Mouse (Mus musculus) liver, embryonic 11.5 days (tissue): ENCODE results near the gene Slc46a1. TPM values are rescaled to one million over a fixed set of nuclear protein-coding genes. Genes with fewer than 3 reads are reported as not detected.
A peak's percentile ranks its signal among the peaks of the same experiment; 100 is the strongest.

ENCODE experiments used
- ATAC-seq: fragments of 200-750 bp; cut with Nextera tagmentation; replicated peaks from 2 replicates; pipeline ENCODE4 v1.8.0; 2017; ENCODE audit warnings: moderate number of reproducible peaks, mild to moderate bottlenecking, moderate TSS enrichment, moderate library complexity; ENCODE audit not compliant: low FRiP score
- DNase-seq: peaks from one replicate; pipeline ENCODE4 v3.0.0-alpha.2; 2017; ENCODE audit warnings: low spot score
- H3K27ac ChIP-seq: fragments of 300-500 bp; sonication (generic); 2 replicates; pipeline ENCODE4 v1.5.1; 2014; ENCODE audit warnings: mild to moderate bottlenecking, low read depth, low read length, control low read depth
- H3K27me3 ChIP-seq: fragments of 300-500 bp; sonication (generic); replicated peaks from 2 replicates; pipeline ENCODE4 v1.6.1; 2014; ENCODE audit warnings: low read length, mixed read lengths; ENCODE audit not compliant: control insufficient read depth, insufficient read depth
- H3K36me3 ChIP-seq: fragments of 300-500 bp; sonication (generic); 2 replicates; pipeline ENCODE4 v1.6.1; 2014; ENCODE audit warnings: mild to moderate bottlenecking, low read length, moderate library complexity, mixed read lengths; ENCODE audit not compliant: control insufficient read depth, insufficient read depth
- H3K4me1 ChIP-seq: fragments of 300-500 bp; sonication (generic); replicated peaks from 2 replicates; pipeline ENCODE4 v1.6.1; 2014; ENCODE audit warnings: low read length, mixed read lengths; ENCODE audit not compliant: control insufficient read depth, insufficient read depth
- H3K4me2 ChIP-seq: fragments of 300-500 bp; sonication (generic); 2 replicates; pipeline ENCODE4 v1.6.1; 2014; ENCODE audit warnings: mild to moderate bottlenecking, control low read depth, moderate library complexity
- H3K4me3 ChIP-seq: fragments of 300-500 bp; sonication (generic); 2 replicates; pipeline ENCODE4 v1.5.1; 2014; ENCODE audit warnings: low read depth, low read length, control low read depth
- H3K9ac ChIP-seq: fragments of 300-500 bp; sonication (generic); 2 replicates; pipeline ENCODE4 v1.6.1; 2014; ENCODE audit warnings: low read depth, low read length, control low read depth
- H3K9me3 ChIP-seq: fragments of 300-500 bp; sonication (generic); 2 replicates; pipeline ENCODE4 v1.6.1; 2016; ENCODE audit warnings: low read length, inconsistent platforms, mixed read lengths; ENCODE audit not compliant: control insufficient read depth
- WGBS: fragments of 180-500 bp; shearing (Covaris S2); extraction: QIAGEN DNeasy Blood & Tissue Kit; methylation state at CpG from one replicate; pipeline ENCODE4 v1.1.7; 2014; 5-methylcytosine and 5-hydroxymethylcytosine counted together
- polyA plus RNA-seq: library from polyadenylated mRNA; unstranded; fragments of >200 nt; fragmentation: Nextera tagmentation; extraction: Ambion mirVana; gene quantifications from 2 replicates; pipeline ENCODE4 v1.2.1, GENCODE M21; 2014

Slc46a1 gene
- polyA plus RNA-seq, 1 experiment from 2014 or later = 9.8 TPM

DNA sequence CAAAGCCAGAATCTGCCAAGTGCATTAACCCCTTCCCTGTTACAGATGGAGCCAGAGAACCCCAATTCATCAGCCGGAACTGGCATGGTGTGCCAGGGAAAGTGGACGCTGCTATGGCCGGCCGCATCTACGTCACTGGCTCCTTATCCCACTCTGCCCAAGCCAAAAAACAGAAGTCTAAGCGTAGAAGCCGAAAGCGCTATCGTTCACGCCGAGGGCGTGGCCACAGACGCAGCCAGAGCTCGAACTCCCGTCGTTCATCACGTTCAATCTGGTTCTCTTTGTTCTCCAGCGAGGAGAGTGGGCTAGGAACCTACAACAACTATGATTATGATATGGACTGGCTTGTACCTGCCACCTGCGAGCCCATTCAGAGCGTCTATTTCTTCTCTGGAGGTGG is 36.0 kb downstream of the Slc46a1 start:
- DNase-seq = no peak
- H3K9ac ChIP-seq = no peak overlapping the region
- peaks cover 32% of the 10 kb centered on the region for H3K27me3 ChIP-seq
- no peaks in the 10 kb centered on the region for H3K9me3 ChIP-seq
- peaks cover 7% of the 10 kb centered on the region for H3K4me1 ChIP-seq
- WGBS = 67% methylated on average over 20 of the region's 20 CpGs
- H3K27ac ChIP-seq = no peak overlapping the region
- no peak for ATAC-seq
- no peak overlapping the region for H3K4me3 ChIP-seq
- H3K4me2 ChIP-seq = peak overlapping the region; percentile 35
- no peaks in the 10 kb centered on the region for H3K36me3 ChIP-seq

DNA sequence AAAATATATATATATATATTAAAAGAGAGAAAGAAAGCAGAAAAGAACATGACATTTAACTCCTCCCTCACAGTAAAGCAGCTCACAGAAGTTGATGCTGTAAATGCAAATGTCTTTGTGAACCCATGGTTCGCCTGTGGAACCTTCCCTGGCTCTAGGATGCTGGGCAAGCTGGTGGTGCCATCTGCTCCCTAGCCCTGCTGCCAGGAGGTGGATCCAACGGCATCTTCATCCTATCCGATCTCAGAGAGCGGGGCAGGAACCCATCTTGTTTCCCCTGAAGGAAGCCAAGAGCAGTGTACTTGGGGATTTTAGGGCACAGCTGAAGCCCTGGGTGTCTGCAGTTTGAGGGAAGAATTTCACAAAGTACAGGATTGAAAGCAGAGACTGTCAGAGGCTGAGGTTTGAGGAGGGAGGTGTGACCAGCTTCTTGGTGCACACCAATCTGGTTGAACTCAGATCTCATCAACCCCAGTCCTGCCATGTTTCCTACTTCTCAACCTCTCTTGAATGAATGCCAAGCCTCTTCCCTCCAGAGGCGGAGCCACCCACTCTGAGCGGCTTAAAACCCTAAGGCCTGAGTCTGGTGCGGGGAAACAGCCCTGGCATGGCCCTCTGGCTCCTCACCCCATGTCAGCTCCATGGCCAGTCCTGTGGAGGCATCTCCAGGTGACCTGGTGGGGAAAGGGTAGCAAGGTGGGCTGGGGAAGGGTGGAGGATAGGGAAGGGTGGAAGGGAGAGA is 37.6 kb downstream of the Slc46a1 start, which contains the start of gene Sebox:
Gene Sebox (plus strand): TSS at position 539 of the 742 bp plus-strand sequence.
- Histone ChIP-seq H3K9me3 (no peaks in the 10 kb centered on the region), H3K4me1 (no peaks in the 10 kb centered on the region), H3K36me3 (peaks cover 5% of the 10 kb centered on the region; the same call in 1 of the 2 replicates), H3K4me3 (no peak within 1 kb of the TSS), H3K4me2 (no peak within 1 kb of the TSS), H3K9ac (no peak within 1 kb of the TSS), H3K27me3 (peaks cover 23% of the 10 kb centered on the region), H3K27ac (no peak within 1 kb of the TSS)
- DNase-seq = no peak
- WGBS = 66% methylated on average over 7 of the region's 7 CpGs
- ATAC-seq = no peak

DNA sequence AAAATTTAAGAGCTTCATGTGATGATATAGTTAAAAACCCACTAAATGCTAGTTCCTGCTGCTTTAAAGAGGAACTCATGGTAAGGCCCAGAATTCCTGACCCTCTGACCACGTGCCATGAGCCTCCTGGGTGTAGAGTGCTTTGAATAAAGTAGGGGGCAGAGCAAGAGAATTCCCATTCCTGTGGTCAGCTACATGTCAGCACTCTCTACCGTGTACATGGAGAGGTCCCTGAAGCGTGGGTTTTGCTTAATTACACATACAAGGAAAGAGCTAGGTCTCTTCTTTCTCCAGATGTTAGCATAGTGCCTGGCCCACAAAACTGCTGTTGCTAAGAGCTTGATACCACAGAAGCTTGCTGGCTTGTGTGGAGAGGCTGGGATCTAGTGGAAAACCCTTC is 39.9 kb downstream of the Slc46a1 start:
- ATAC-seq (no peak), DNase-seq (no peak)
- Histone ChIP-seq H3K27ac (no peak overlapping the region), H3K9ac (no peak overlapping the region), H3K4me3 (no peak overlapping the region), H3K9me3 (no peaks in the 10 kb centered on the region), H3K27me3 (peaks cover 4% of the 10 kb centered on the region), H3K4me2 (no peak overlapping the region), H3K4me1 (no peaks in the 10 kb centered on the region), H3K36me3 (peaks cover 9% of the 10 kb centered on the region; the same call in 1 of the 2 replicates)
- 76% methylated on average over 3 of the region's 3 CpGs for WGBS

DNA sequence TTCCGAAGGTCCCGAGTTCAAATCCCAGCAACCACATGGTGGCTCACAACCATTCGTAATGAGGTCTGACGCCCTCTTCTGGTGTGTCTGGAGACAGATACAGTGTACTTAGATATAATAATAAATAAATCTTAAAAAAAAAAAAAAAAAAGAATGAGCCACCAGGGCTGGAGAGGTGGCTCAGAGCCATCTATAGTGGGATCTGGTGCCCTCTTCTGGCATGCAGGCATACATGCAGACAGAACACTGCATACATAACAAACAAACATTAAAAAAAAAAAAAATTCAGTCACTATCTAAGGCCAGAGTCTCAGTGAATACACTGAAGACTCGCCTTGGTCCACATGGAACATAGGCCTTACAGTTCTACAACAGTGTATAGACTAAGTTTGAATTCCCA is 43.7 kb downstream of the Slc46a1 start:
- Histone ChIP-seq H3K36me3 (peaks cover 12% of the 10 kb centered on the region; the same call in 1 of the 2 replicates), H3K4me2 (no peak overlapping the region)
- no peak for DNase-seq

DNA sequence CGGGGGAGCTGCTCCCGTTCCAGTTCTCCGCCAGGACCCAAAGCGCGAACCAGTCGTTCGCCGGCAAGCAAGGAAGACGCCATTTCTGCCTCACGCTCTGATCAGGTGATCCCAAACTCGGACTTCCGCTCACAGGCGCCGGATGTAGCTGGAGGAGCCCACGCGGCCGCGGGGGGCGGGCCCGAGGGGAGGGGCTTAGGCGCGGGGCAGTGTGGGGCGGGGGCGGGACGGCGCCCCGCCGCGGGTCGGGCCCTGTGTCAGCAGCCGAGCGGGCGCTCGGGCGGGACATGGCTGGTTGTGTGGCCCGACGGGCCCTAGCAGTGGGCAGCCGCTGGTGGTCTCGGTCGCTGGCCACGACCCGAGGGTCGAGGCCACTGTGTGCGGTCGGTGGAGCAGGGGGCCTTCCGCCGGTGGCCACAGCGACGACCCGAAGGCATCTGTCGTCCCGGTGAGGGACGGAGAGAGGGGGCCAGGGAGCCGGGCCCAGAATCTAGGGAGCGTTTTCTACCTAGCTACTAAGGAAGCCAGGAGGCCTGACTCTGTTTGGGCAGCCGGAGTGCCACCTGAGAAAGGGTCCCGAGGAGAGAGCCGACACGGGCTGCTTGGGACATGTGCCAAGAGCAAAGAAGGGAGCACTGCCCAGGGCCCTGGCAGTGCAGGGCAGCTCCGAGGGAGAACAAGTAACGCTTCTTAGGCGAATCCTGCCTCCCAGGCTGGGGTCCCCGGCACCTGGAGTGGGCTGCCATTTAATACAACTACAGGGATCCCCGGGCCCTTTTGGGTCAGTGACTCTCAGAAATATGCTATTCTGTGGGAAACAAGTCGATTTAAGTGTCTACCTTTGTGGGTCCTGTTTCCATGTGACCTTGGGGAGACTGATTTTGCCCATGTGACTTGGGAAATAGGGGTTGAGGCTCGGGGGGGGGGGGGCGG is 46.8 kb downstream of the Slc46a1 start, which contains the start of the genes Tmem199 and Poldip2:
Gene Tmem199 (minus strand): TSS at position 148 of the 933 bp plus-strand sequence.
Gene Poldip2 (plus strand): TSS at position 169 of the 933 bp plus-strand sequence.
- Histone ChIP-seq H3K9ac (peak within 1 kb of the TSS; percentile 98), H3K4me1 (peaks cover 7% of the 10 kb centered on the region), H3K4me3 (peak within 1 kb of the TSS; percentile 96), H3K4me2 (peak within 1 kb of the TSS; percentile 84), H3K36me3 (peaks cover 33% of the 10 kb centered on the region), H3K9me3 (no peaks in the 10 kb centered on the region), H3K27me3 (no peaks in the 10 kb centered on the region), H3K27ac (peak within 1 kb of the TSS; percentile 80)
- peak; percentile 97 for ATAC-seq
- 1% methylated on average over 67 of the region's 67 CpGs for WGBS
- peak; percentile 92 for DNase-seq

More for the DNA sequence above, 43.7 kb downstream of the Slc46a1 start:
- Histone ChIP-seq H3K4me1 (peaks cover 7% of the 10 kb centered on the region), H3K27me3 (no peaks in the 10 kb centered on the region), H3K27ac (no peak overlapping the region), H3K9ac (no peak overlapping the region), H3K4me3 (no peak overlapping the region), H3K9me3 (no peaks in the 10 kb centered on the region)
- ATAC-seq = no peak
- WGBS = 74% methylated on average over 5 of the region's 5 CpGs

DNA sequence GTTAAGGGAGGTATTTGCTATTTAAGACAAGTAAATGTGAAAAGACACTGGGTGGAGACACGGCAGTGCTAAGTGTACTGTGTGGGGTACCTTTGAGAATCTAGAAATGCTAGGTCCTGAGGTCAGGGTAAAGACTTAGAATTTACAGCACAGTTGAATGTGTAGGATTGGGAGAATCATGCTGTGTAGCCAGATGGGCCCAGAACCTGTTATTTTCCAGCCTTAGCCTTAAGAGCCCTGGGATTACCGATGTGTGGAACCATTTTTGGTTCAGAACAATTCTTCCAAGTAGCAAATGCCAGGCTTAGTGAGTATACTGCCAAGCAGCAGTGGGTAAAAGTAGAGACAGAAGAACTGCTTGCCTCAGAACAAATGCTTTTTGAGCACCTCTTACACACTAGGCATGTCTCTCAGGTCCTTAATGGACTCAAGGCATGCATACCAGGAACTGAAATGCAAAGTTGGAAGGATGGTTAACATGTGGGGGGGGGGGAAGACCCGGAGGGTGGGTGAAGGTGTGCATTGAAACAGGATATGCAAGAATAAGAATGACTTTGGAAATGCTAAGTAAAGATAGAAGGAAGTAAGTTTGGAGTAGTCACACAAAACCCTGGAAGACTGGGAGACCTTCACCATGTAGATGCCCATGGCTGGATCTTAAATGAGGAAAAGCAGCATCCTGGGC is 47.8 kb downstream of the Slc46a1 start:
- DNase-seq (no peak), ATAC-seq (no peak)
- no peak overlapping the region for H3K27ac ChIP-seq
- H3K9me3 ChIP-seq = no peaks in the 10 kb centered on the region
- H3K36me3 ChIP-seq = peaks cover 32% of the 10 kb centered on the region
- peaks cover 7% of the 10 kb centered on the region for H3K4me1 ChIP-seq
- peak overlapping the region; percentile 98 for H3K9ac ChIP-seq
- 71% methylated on average over 3 of the region's 3 CpGs for WGBS
- peak overlapping the region; percentile 84 for H3K4me2 ChIP-seq
- H3K27me3 ChIP-seq = no peaks in the 10 kb centered on the region
- peak overlapping the region; percentile 96 for H3K4me3 ChIP-seq

DNA sequence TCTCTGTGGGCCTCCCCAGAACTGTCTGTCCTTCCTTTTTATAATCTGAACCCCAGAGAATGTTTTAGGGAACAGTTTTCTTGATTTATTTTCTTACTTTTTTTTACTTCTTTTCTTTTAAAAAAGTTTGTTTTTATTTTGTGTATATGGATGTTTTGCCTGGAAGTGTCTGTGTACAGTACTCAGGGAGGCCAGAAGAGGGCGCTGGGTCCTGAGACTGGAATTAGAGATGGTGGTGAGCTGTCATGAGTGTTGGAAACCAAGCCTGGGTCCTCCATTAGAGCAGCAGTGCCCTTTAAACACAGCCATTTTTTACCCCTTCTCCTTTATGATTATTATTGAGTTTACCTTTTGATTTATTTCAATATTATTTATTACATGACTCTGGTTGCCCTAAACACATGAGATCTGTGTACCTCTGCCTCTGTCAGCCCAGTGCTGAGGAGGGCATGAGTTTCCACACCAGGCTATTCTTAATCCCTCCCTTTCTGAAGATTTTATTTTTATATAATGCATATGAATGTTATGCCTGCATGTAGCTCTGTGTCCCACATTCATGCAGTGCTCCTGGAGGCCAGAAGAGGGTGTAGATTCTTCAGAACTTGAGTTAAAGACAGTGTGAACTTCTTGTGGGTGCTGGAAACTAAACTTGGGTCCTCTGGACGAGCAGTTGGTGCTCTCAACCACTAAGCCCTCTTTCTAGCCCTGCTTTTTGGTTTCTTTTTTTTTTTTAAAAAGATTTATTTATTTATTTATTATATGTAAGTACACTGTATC is 50.2 kb downstream of the Slc46a1 start:
- H3K4me3 ChIP-seq = no peak overlapping the region
- no peak for DNase-seq
- H3K27me3 ChIP-seq = no peaks in the 10 kb centered on the region
- 61% methylated on average over 2 of the region's 2 CpGs for WGBS
- H3K9ac ChIP-seq = no peak overlapping the region
- ATAC-seq = no peak
- peaks cover 7% of the 10 kb centered on the region for H3K4me1 ChIP-seq
- no peak overlapping the region for H3K4me2 ChIP-seq
- no peaks in the 10 kb centered on the region for H3K9me3 ChIP-seq
- H3K27ac ChIP-seq = no peak overlapping the region
- peaks cover 37% of the 10 kb centered on the region for H3K36me3 ChIP-seq
